Mouse (Mus musculus) liver, embryonic 13.5 days (tissue): ENCODE measurements around the gene Gpc2. TPM values are rescaled to one million over a fixed set of nuclear protein-coding genes. Genes with fewer than 3 reads are reported as not detected.

Source experiments
- ATAC-seq: fragments of 200-750 bp; cut with Nextera tagmentation; 2 replicates; pipeline ENCODE4 v1.8.0; 2017; ENCODE audit warnings: low read depth, mild to moderate bottlenecking, moderate number of reproducible peaks, moderate library complexity
- DNase-seq: peaks from one replicate; pipeline ENCODE4 v3.0.0; 2022
- H3K27ac ChIP-seq: fragments of 300-500 bp; sonication (generic); 2 replicates; pipeline ENCODE4 v1.5.1; 2015; ENCODE audit warnings: moderate library complexity, mild to moderate bottlenecking, inconsistent platforms
- H3K27me3 ChIP-seq: fragments of 300-500 bp; sonication (generic); 2 replicates; pipeline ENCODE4 v1.6.1; 2015; ENCODE audit warnings: mild to moderate bottlenecking, inconsistent platforms
- H3K36me3 ChIP-seq: fragments of 300-500 bp; sonication (generic); 2 replicates; pipeline ENCODE4 v1.6.1; 2015; ENCODE audit warnings: mild to moderate bottlenecking, inconsistent platforms
- H3K4me1 ChIP-seq: fragments of 300-500 bp; sonication (generic); replicated peaks from 2 replicates; pipeline ENCODE4 v1.6.1; 2015; ENCODE audit warnings: inconsistent platforms
- H3K4me2 ChIP-seq: fragments of 300-500 bp; sonication (generic); 2 replicates; pipeline ENCODE4 v1.6.1; 2015; ENCODE audit warnings: inconsistent platforms, mild to moderate bottlenecking, moderate library complexity
- H3K4me3 ChIP-seq: fragments of 300-500 bp; sonication (generic); replicated peaks from 2 replicates; pipeline ENCODE4 v1.5.1; 2015; ENCODE audit warnings: mild to moderate bottlenecking, inconsistent platforms
- H3K9ac ChIP-seq: fragments of 300-500 bp; sonication (generic); 2 replicates; pipeline ENCODE4 v1.6.1; 2015; ENCODE audit warnings: mild to moderate bottlenecking, inconsistent platforms
- H3K9me3 ChIP-seq: fragments of 300-500 bp; sonication (generic); replicated peaks from 2 replicates; pipeline ENCODE4 v1.6.1; 2016; ENCODE audit warnings: inconsistent platforms
- WGBS: fragments of 180-500 bp; shearing (Covaris S2); methylation state at CpG from one replicate; pipeline ENCODE4 v1.1.7; 2015; ENCODE audit not compliant: insufficient replicate concordance; 5-methylcytosine and 5-hydroxymethylcytosine counted together
- polyA plus RNA-seq: library from polyadenylated mRNA; unstranded; fragments of >200 nt; fragmentation: Nextera tagmentation; extraction: Ambion mirVana; gene quantifications from 2 replicates; pipeline ENCODE4 v1.2.1, GENCODE M21; 2015

The Gpc2 gene
- polyA plus RNA-seq, 1 experiment from 2014 or later: 0.92 TPM

- DNase-seq: no peak
- Histone ChIP-seq H3K4me3 (no peak overlapping the region), H3K9me3 (no peaks in the 10 kb centered on the region), H3K4me1 (peaks cover 13% of the 10 kb centered on the region), H3K27ac (no peak overlapping the region), H3K36me3 (no peaks in the 10 kb centered on the region), H3K9ac (no peak overlapping the region), H3K27me3 (no peaks in the 10 kb centered on the region), H3K4me2 (no peak overlapping the region)
- 77% methylated on average over 12 of the region's 12 CpGs for WGBS
- no peak for ATAC-seq
Observed at GRCm38 (mm10) chr5:138251144-138251543, 28.7 kb downstream of the Gpc2 start.

- Histone ChIP-seq H3K9me3 (no peaks in the 10 kb centered on the region), H3K4me3 (no peak overlapping the region), H3K27ac (no peak overlapping the region), H3K36me3 (no peaks in the 10 kb centered on the region), H3K4me1 (no peaks in the 10 kb centered on the region), H3K27me3 (no peaks in the 10 kb centered on the region), H3K4me2 (no peak overlapping the region), H3K9ac (no peak overlapping the region)
- no peak for ATAC-seq
- no peak for DNase-seq
- 11% methylated on average over 2 of the region's 2 CpGs for WGBS
Observed at GRCm38 (mm10) chr5:138241511-138241910, 38.3 kb downstream of the Gpc2 start.

- no peaks in the 10 kb centered on the region for H3K27me3 ChIP-seq
- no peak for ATAC-seq
- no peaks in the 10 kb centered on the region for H3K36me3 ChIP-seq
- no peaks in the 10 kb centered on the region for H3K4me1 ChIP-seq
- H3K4me2 ChIP-seq: no peak overlapping the region
- no peaks in the 10 kb centered on the region for H3K9me3 ChIP-seq
- H3K9ac ChIP-seq: no peak overlapping the region
- no peak overlapping the region for H3K27ac ChIP-seq
- no peak overlapping the region for H3K4me3 ChIP-seq
- DNase-seq: no peak
Observed at GRCm38 (mm10) chr5:138234224-138234623, 45.6 kb downstream of the Gpc2 start.

GRCm38 (mm10) chr5:138233778-138234177 is 46.0 kb downstream of the Gpc2 start:
- no peak overlapping the region for H3K9ac ChIP-seq
- H3K36me3 ChIP-seq: no peaks in the 10 kb centered on the region
- H3K4me2 ChIP-seq: no peak overlapping the region
- H3K4me3 ChIP-seq: no peak overlapping the region
- no peaks in the 10 kb centered on the region for H3K9me3 ChIP-seq
- ATAC-seq (no peak), DNase-seq (no peak)
- no peak overlapping the region for H3K27ac ChIP-seq
- 80% methylated on average over 2 of the region's 2 CpGs for WGBS
- no peaks in the 10 kb centered on the region for H3K27me3 ChIP-seq
- no peaks in the 10 kb centered on the region for H3K4me1 ChIP-seq

GRCm38 (mm10) chr5:138229511-138229910 is 50.3 kb downstream of the Gpc2 start:
- Histone ChIP-seq H3K4me3 (no peak overlapping the region), H3K4me2 (no peak overlapping the region), H3K4me1 (no peaks in the 10 kb centered on the region), H3K36me3 (no peaks in the 10 kb centered on the region), H3K27me3 (no peaks in the 10 kb centered on the region), H3K9me3 (no peaks in the 10 kb centered on the region), H3K9ac (no peak overlapping the region), H3K27ac (no peak overlapping the region)
- 78% methylated on average over 3 of the region's 3 CpGs for WGBS
- DNase-seq (no peak), ATAC-seq (no peak)

GRCm38 (mm10) chr5:138228026-138228425 is 51.8 kb downstream of the Gpc2 start:
- no peaks in the 10 kb centered on the region for H3K36me3 ChIP-seq
- H3K27me3 ChIP-seq: no peaks in the 10 kb centered on the region
- no peaks in the 10 kb centered on the region for H3K9me3 ChIP-seq
- no peaks in the 10 kb centered on the region for H3K4me1 ChIP-seq
- no peak for DNase-seq
- no peak overlapping the region for H3K27ac ChIP-seq
- H3K4me3 ChIP-seq: no peak overlapping the region
- 34% methylated on average over 3 of the region's 3 CpGs for WGBS
- H3K4me2 ChIP-seq: no peak overlapping the region
- ATAC-seq: no peak
- no peak overlapping the region for H3K9ac ChIP-seq

GRCm38 (mm10) chr5:138227367-138227766 is 52.4 kb downstream of the Gpc2 start:
- no peak overlapping the region for H3K27ac ChIP-seq
- no peaks in the 10 kb centered on the region for H3K9me3 ChIP-seq
- H3K4me2 ChIP-seq: no peak overlapping the region
- no peak for DNase-seq
- H3K9ac ChIP-seq: no peak overlapping the region
- WGBS: 5% methylated on average over 2 of the region's 2 CpGs
- ATAC-seq: no peak
- no peaks in the 10 kb centered on the region for H3K27me3 ChIP-seq
- H3K4me1 ChIP-seq: no peaks in the 10 kb centered on the region
- no peak overlapping the region for H3K4me3 ChIP-seq
- H3K36me3 ChIP-seq: no peaks in the 10 kb centered on the region

GRCm38 (mm10) chr5:138226491-138226890 is 53.3 kb downstream of the Gpc2 start:
- Histone ChIP-seq H3K4me3 (no peak overlapping the region), H3K36me3 (no peaks in the 10 kb centered on the region), H3K4me1 (no peaks in the 10 kb centered on the region), H3K27ac (no peak overlapping the region), H3K27me3 (no peaks in the 10 kb centered on the region), H3K9ac (no peak overlapping the region), H3K9me3 (no peaks in the 10 kb centered on the region), H3K4me2 (no peak overlapping the region)
- ATAC-seq: no peak
- 31% methylated on average over 4 of the region's 4 CpGs for WGBS
- DNase-seq: no peak

- Histone ChIP-seq H3K27me3 (no peaks in the 10 kb centered on the region), H3K9me3 (no peaks in the 10 kb centered on the region), H3K4me3 (no peak within 1 kb of the TSS), H3K4me1 (no peaks in the 10 kb centered on the region), H3K9ac (no peak within 1 kb of the TSS), H3K27ac (no peak within 1 kb of the TSS), H3K4me2 (no peak within 1 kb of the TSS), H3K36me3 (no peaks in the 10 kb centered on the region)
- ATAC-seq (no peak), DNase-seq (no peak)
- WGBS: 48% methylated on average over 2 of the region's 2 CpGs
Observed at GRCm38 (mm10) chr5:138225700-138226099, 54.1 kb downstream of the Gpc2 start, which contains the start of gene Nxpe5. Gene Nxpe5, plus strand, starts transcription at chr5:138225898.

Other genes starting within 250 kb of the Gpc2 start
- gene Smok3c, start 226.8 kb downstream of the Gpc2 start, polyA plus RNA-seq: not detected in 2 replicates
- 3.8 and 5.2 TPM in 2 replicates for gene Zkscan1, start 194.9 kb downstream of the Gpc2 start, polyA plus RNA-seq
- gene Zscan21, start 163.1 kb downstream of the Gpc2 start, polyA plus RNA-seq: 15.4 and 16.0 TPM in 2 replicates
- 4.6 and 5.2 TPM in 2 replicates for gene Zfp113, start 124.3 kb downstream of the Gpc2 start, polyA plus RNA-seq
- gene Cops6, start 118.9 kb downstream of the Gpc2 start, polyA plus RNA-seq: 180 TPM in 2 replicates
- gene Ap4m1, start 108.0 kb downstream of the Gpc2 start, polyA plus RNA-seq: 5.9 and 7.4 TPM in 2 replicates
- gene Mcm7, start 107.6 kb downstream of the Gpc2 start, polyA plus RNA-seq: 224 and 255 TPM in 2 replicates
- 39.1 and 50.9 TPM in 2 replicates for gene Taf6, start 92.6 kb downstream of the Gpc2 start, polyA plus RNA-seq
- gene Cnpy4, start 92.5 kb downstream of the Gpc2 start, polyA plus RNA-seq: 17.6 and 18.4 TPM in 2 replicates
- gene Mblac1, start 85.7 kb downstream of the Gpc2 start, polyA plus RNA-seq: 3.7 and 4.1 TPM in 2 replicates
- 0.07 and 0.08 TPM in 2 replicates for gene Nxpe5, start 54.1 kb downstream of the Gpc2 start, polyA plus RNA-seq
- gene Lamtor4, start 24.5 kb downstream of the Gpc2 start, polyA plus RNA-seq: 32.0 and 33.7 TPM in 2 replicates
- gene BC037034, start 16.0 kb downstream of the Gpc2 start, polyA plus RNA-seq: 2.8 and 3.6 TPM in 2 replicates
- 0.14 and 0.23 TPM in 2 replicates for gene Gal3st4, start 7.2 kb downstream of the Gpc2 start, polyA plus RNA-seq
- not detected in 2 replicates for gene Gm43720, start within 50 bp of the Gpc2 start, polyA plus RNA-seq
- 1.5 and 1.6 TPM in 2 replicates for gene Stag3, start 235 bp upstream of the Gpc2 start, polyA plus RNA-seq
- 0.36 and 0.53 TPM in 2 replicates for gene Pvrig, start 62.0 kb upstream of the Gpc2 start, polyA plus RNA-seq
- 5.6 and 6.4 TPM in 2 replicates for gene Zfp157, start 161.5 kb upstream of the Gpc2 start, polyA plus RNA-seq